Mouse (Mus musculus) cerebellum, postnatal 4 days (tissue): ENCODE results near the gene Eef1akmt1.

Experiments
- DNase-seq, 2 experiments: peaks; one replicate each; pipeline ENCODE4 v3.0.0; 2022; ENCODE audit warnings: low spot score in 2 of 2, mixed read lengths in 1 of 2

Gene Eef1akmt1

DNA sequence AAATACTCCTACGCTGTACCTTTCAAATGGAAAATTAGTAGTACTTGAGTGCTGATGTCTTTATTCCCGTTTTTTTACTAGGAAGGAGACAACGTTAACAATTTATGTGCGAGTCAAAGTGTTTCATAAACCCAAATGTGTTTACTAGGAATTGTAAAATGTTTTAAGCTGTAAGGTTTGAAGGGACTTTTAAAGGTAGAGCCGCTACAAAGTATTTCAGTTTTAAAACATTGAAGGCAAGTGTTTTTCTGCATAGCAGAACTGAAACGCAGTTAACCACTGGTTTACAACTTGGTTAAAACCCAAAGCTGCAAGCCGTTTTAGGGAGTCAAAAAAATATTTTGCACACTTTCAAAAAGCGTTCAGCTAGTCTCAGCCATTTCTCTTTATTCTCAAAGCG lies 47.6 kb downstream of the Eef1akmt1 start:
- no peak for DNase-seq

DNA sequence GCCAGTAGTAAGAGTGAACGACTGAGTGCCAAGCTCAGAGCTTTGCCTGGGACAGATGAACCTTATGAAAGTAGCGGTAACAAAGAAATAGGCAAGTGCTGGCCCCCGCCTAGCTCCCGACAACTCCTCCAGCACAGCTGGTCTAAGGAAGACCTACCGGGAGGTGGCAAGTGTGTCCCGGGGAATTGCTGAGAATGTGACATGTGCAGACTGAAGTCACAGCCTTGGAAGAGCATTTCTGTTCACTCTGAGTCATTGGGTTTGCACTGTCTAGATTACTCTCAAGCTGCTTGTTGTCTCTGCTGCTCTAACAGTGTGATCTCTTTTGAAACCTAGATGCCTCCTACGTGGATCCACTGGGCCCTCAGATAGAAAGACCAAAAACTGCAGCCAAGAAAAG lies 54.4 kb downstream of the Eef1akmt1 start:
- no peak for DNase-seq

DNA sequence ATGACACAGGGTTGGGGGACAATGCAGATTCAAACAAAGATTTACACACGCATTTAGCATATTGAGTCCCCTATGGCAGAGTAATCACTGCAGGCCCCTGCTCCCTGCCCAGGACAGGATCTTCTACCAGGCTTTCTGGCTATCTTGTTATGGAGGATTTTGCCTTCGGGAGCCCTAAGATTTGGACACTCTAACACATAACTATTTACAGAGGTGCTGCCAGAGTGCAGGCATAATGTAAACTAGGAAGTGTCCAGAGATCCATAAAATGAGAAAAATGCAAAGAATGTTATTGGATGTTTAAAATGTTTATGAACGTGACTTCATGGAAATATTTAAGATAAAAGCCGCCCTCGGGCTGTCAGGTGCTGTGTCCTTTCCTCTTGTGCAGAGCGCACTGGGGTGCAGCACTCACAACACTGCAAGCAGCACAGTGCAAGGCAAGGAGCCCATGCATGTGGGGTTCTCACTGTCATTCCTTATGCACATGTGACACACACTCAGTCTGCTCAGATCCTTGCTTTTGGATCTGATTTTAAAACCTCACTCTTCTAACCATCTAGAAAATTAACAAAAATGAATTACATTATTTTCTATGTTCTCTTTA lies 56.2 kb downstream of the Eef1akmt1 start:
- DNase-seq, result no peak

DNA sequence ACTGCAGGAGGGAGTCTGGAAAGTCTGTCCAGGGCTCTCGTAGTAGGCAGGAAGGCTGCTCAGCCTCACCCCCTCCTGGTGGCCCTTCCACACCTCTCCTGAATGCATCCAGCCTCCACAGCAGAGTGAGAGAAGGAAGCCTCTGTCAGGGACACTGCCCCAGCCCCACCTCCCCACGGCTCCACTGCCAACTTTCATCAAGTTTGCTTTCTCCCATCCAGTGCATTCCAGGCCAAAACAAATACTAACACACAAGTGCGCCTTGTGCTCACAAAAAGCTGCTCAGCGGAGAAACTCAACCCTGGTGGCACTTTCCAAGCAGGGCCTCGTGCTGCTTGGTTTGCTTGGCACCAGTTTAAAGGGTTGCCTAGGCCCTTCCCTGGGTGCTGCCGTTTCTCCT lies 61.9 kb downstream of the Eef1akmt1 start:
- DNase-seq, result no peak

DNA sequence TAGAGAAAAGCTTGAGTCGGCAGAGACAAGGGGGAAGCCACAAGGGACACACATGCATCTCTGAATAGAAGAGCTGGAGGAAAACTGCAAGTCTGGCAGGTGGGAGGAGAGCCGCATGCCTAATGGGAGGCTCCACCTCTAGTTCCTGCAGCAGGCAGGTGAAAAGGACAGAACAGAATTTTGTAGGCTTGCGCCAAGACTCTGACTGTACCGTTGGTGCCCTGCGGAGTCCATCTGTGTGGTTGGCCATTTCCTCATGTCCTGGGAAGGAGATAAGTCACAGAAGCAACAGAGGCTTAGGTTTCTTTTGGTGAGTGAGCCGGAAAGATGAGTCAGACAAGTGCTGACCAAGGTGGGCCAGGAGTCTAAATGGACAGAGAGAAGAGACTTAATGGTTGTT lies 67.7 kb downstream of the Eef1akmt1 start:
- DNase-seq, result peak in 1 of 2 experiments; percentile 20
